Mouse (Mus musculus) olfactory bulb, adult 2 months (tissue): ENCODE data around the gene Thada. TPM values are rescaled to one million over a fixed set of nuclear protein-coding genes. Genes with fewer than 3 reads are reported as not detected.

ENCODE experiments used
- H3K27ac ChIP-seq: fragments of 200-500 bp; 2 replicates; pipeline ENCODE4 v1.5.1; 2012; ENCODE audit warnings: low read depth, low read length; ENCODE audit not compliant: insufficient read depth
- H3K4me1 ChIP-seq: fragments of 200-500 bp; 2 replicates; pipeline ENCODE4 v1.6.1; 2012; ENCODE audit warnings: low read length; ENCODE audit not compliant: control insufficient read depth, insufficient read depth
- H3K4me3 ChIP-seq: fragments of 200-500 bp; 2 replicates; pipeline ENCODE4 v1.5.1; 2012; ENCODE audit warnings: mild to moderate bottlenecking, low read depth, low read length, moderate library complexity; ENCODE audit not compliant: insufficient read depth
- CTCF ChIP-seq: fragments of 200-500 bp; IDR thresholded peaks from 2 replicates; pipeline ENCODE4 v1.5.1; 2012; ENCODE audit warnings: low read depth, mild to moderate bottlenecking, low read length, moderate library complexity; ENCODE audit not compliant: insufficient read depth
- POLR2A ChIP-seq: fragments of 200-500 bp; IDR thresholded peaks from 2 replicates; pipeline ENCODE4 v1.6.1; 2012; ENCODE audit warnings: mild to moderate bottlenecking, low read depth, low read length, moderate library complexity; ENCODE audit not compliant: insufficient read depth
- WGBS: fragments of 180-500 bp; shearing (Covaris S2); methylation state at CpG from one replicate; pipeline ENCODE4 v1.1.7; 2018; 5-methylcytosine and 5-hydroxymethylcytosine counted together
- polyA plus RNA-seq: library from polyadenylated mRNA; stranded (reverse); fragments of >200 nt; gene quantifications from 2 replicates; pipeline ENCODE4 v1.2.4, GENCODE M21; 2012; ENCODE audit warnings: low replicate concordance; ENCODE audit not compliant: missing spikeins, insufficient read depth, insufficient read length

Thada gene
- not detected in 2 replicates for polyA plus RNA-seq

DNA sequence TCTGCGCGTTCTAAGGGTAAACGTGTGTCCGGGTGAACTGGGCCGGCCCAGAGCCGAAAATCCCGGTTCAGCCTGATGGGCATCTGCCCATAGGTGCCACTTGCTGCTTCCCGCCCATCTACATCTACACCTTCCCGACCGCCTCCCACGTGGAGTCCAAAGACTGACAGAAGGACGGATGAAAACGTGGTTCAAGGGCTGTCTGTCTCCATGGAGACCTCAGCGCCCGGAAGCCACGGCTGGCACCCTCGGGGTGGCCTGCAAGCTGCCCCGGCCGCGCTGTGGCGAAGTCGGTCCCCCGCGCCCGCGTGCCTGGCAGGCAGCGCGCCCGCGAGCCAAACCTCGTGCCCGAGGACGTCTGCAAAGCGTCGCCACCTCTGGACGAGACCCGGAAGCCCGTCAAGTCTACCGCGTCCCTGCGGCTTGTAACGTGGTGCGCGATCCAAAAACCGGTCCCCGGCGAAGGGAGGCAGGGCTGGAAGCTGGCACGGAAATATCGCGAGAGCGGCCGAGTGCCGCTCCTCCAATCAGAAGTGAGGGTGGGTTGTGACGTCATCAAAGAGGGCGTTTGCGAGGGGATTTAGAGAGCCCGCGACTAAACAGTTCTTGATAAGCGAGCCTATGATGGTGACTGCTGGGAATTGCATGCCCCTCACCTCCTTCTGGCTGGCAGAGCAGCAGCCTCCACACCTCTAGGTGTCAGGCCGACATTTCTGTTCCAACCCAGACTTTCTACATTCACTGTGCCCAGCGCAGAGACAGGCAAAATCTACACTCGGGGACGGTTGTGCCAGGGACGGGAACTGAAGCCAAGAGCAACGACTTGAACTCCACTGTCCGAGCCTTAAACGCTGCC lies at the start of gene Thada:
Gene Thada, minus strand, starts transcription at position 453 of the 856 bp plus-strand sequence.
- Histone ChIP-seq H3K4me1 (no peaks in the 10 kb centered on the region), H3K27ac (peak within 1 kb of the TSS; percentile 84), H3K4me3 (peak within 1 kb of the TSS; percentile 70)
- TF ChIP-seq CTCF (no peak), POLR2A (peak; percentile 82)
- under 1% methylated on average over 67 of the region's 67 CpGs for WGBS

GRCm38 (mm10) chr17:84512516-84513085 lies 46.6 kb upstream of the Thada start:
- Histone ChIP-seq H3K4me3 (peak overlapping the region; percentile 74), H3K4me1 (peaks cover 11% of the 10 kb centered on the region), H3K27ac (no peak overlapping the region)
- TF ChIP-seq CTCF, result no peak
- no peak for TF ChIP-seq POLR2A
- WGBS, result 37% methylated on average over 4 of the region's 4 CpGs

DNA sequence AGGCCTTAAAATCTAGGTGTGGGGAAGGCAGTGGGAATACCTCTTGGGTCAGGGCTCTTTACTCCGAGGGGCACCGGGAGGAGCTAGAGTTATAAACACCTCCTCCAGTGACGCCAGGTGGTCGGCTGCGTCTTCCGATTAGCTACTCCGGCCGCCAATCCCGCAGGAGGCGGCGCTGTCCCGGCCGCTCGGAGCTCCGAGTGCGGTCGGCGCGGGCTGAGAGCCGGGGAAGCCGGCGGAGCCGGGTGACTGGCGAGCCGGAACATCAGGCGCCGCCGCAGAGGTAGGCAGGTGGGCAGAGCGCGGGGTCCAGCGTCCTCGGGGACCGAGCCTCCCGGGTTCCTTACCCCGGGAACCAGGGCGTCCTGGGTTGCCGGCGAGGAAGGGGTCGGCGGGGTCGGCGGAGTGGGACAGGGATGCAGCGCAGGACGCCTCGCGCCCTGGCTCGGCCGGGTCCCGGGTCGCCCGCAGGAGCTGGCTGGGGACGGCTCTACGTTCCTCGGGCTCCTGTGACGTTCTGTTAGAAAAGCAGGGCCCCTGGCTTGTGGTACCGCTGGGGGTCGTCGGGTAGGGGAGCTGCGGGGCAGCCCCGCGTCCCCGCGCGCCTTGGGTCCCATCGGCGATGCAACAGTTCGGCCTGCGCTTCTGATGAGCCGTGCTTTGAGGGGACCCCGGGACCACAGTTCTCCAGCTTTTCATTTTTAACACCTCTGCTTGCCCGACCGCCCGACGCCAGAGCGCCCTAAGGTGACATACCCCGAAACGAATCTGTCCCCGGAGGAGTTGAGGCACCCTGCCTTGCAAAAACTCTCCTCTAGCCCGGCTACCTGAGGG lies 45.9 kb upstream of the Thada start, which contains the start of gene Plekhh2:
Gene Plekhh2, plus strand, starts transcription at position 214 of the 834 bp plus-strand sequence.
- Histone ChIP-seq H3K27ac (no peak within 1 kb of the TSS), H3K4me1 (peaks cover 11% of the 10 kb centered on the region), H3K4me3 (peak within 1 kb of the TSS; percentile 74)
- TF ChIP-seq POLR2A, result peak; percentile 71
- TF ChIP-seq CTCF, result no peak
- under 1% methylated on average over 79 of the region's 79 CpGs for WGBS

GRCm38 (mm10) chr17:84510961-84511639 lies 45.1 kb upstream of the Thada start:
- no peak overlapping the region for H3K27ac ChIP-seq
- no peak for TF ChIP-seq POLR2A
- H3K4me3 ChIP-seq, result peak overlapping the region; percentile 74
- WGBS, result 52% methylated on average over 11 of the region's 11 CpGs
- peaks cover 11% of the 10 kb centered on the region for H3K4me1 ChIP-seq

GRCm38 (mm10) chr17:84510355-84510754 lies 44.4 kb upstream of the Thada start:
- Histone ChIP-seq H3K4me3 (no peak overlapping the region), H3K27ac (no peak overlapping the region), H3K4me1 (peaks cover 11% of the 10 kb centered on the region)
- TF ChIP-seq CTCF (no peak), POLR2A (no peak)
- WGBS, result 20% methylated on average over 5 of the region's 5 CpGs

DNA sequence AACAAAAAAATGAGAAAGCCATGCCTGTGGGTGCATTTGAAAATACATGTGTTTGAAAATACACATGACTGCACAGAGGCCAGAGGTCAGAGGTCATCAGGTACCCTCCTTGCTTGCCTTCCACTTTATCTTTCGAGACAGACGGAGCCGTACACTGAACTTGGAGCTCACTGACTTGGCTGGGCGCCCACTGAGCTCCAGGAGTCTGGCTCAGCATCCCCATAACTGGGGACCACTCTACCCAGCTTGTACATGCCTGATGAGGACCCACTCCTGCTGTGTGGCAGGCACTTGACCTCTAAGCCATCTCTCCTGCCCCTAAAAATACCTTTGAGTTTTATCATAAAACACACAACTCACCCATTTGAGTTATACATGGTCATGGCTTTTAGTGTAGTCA lies 43.2 kb upstream of the Thada start:
- Histone ChIP-seq H3K4me1 (peaks cover 11% of the 10 kb centered on the region), H3K4me3 (no peak overlapping the region), H3K27ac (no peak overlapping the region)
- no peak for TF ChIP-seq CTCF
- TF ChIP-seq POLR2A, result no peak
- 64% methylated on average over 4 of the region's 4 CpGs for WGBS

DNA sequence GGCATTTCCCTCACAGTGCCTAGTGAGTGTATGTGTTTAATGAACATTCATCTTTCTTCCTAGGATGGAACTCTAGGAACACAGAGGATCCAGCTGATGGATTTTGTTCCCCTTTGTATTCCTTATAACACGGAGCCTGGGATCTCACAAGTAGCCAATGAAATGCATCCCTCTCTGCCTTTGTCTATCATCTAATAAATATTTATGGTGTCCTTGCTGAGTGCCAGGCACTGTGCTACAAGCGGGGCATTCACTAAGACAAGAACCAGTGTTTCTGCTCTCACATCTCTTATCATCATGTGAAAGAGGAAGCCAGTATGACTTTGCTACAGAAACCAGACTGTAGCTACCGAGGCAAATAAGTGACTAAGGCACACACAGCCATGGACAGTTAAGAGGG lies 42.7 kb upstream of the Thada start:
- Histone ChIP-seq H3K27ac (no peak overlapping the region), H3K4me3 (no peak overlapping the region), H3K4me1 (peaks cover 15% of the 10 kb centered on the region)
- TF ChIP-seq CTCF, result no peak
- TF ChIP-seq POLR2A, result no peak
- WGBS, result 61% methylated on average over 3 of the region's 3 CpGs

GRCm38 (mm10) chr17:84505922-84506321 lies 39.9 kb upstream of the Thada start:
- no peak overlapping the region for H3K4me3 ChIP-seq
- TF ChIP-seq CTCF (no peak), POLR2A (no peak)
- no peak overlapping the region for H3K27ac ChIP-seq
- H3K4me1 ChIP-seq, result peaks cover 13% of the 10 kb centered on the region
- WGBS, result 73% methylated on average over 2 of the region's 2 CpGs
